Mouse (Mus musculus) embryo, embryonic 10 days (tissue): Measurements from ENCODE around the gene Uqcc1.
"Not testable (repeated sequence)": the region's sequence is repeated elsewhere in the genome, so short reads cannot be mapped to it uniquely, and the experiment has no call there.

ENCODE experiments used
- DNase-seq: peaks from one replicate; pipeline ENCODE4 v3.0.0-alpha.2; 2015; ENCODE audit warnings: low spot score

The Uqcc1 gene

DNA sequence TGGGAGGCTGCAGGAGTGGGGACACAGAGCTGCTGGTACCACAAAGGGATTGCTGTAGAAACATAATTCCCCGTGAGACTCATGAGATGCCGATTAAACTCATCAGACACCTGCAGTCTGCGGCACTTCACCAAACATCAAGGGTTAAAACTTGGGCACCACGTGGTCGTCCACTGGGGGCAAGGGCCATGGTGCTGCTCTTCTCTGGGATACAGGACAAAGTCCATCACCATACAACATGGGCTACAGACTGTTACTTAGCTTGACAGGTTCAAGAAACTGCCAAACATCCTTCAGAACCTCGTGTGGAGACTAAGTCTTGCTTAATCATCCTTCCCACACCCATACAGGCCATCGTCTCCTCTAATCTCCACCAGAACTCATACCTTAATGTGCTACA is 70.0 kb downstream of the Uqcc1 start:
- no peak for DNase-seq

DNA sequence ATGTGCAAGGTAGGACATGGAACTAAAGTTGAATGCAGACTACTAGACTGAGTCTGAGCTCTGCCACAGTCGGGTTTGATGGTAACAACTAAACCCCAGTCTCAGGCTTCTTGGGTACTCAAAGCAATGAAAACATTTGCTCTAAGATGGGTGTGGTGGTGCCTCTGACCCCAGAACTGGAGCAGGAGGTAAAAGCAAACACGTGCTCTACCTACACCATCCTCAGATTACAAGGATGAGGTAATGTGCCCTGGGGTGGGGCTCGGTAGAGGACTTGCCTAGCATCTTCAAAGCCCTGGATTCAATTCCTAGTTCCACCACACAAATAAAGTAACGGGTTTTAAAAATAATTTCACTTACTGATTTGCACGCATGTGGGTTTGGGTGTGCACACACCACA is 77.6 kb downstream of the Uqcc1 start:
- DNase-seq: no peak

DNA sequence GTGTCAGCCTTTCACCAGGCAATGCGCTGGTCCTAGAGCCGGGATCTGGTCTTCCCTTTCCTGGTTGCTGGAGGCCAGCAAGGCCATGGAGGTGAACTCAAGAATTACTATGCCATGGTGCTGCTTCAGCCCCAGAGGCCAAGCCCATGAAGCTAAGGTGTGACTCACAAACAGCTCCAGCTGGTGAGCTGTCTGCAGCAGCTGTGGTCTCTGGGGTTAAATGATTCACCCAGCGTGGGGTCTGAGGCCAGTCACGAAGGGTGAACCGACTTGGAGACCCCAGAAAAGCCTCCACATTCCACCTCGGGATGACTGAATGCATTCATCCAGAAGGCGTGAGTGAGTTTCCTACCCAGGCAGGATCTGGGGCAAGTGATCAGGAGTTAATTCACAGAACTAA is 80.0 kb downstream of the Uqcc1 start:
- DNase-seq: no peak

DNA sequence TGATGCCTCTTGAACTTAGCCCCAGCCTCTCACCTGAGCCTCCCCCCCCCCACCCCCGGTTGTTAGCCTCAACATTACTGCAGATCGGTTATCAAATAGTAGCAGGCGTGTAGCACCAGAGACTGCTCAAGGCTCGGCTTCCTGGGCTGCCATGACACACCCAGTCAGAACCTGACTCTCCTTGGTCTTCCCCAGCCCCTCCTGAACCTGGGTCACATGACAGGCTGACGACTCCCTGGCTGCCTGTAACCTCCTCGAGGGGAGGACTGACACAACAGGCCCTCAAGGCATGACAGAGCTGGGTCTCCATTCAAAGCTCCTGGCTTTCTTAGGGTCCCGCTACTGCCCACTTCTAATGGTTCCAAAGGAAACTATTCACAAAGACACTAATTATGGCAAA is 80.6 kb downstream of the Uqcc1 start:
- DNase-seq: no peak

DNA sequence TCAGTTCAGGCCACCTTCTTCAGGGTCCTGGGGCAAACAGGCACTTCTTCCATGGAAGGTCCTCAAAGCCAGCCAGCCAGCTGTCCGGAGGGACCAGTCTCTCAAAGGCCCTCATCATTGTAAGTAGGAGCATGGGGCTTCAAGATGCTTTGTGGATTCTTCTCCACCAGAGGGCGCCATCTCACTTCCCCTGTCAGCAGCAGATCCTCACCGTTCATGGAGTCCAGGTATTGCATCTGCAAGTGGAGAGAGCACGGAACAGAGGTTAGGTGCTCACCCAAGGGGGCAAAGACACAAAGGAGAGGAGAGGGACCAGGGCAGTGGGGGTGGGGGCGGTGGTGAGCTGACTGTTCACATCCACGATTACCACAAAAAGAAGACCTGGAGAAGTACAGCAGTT is 81.8 kb downstream of the Uqcc1 start:
- DNase-seq: peak; percentile 87

DNA sequence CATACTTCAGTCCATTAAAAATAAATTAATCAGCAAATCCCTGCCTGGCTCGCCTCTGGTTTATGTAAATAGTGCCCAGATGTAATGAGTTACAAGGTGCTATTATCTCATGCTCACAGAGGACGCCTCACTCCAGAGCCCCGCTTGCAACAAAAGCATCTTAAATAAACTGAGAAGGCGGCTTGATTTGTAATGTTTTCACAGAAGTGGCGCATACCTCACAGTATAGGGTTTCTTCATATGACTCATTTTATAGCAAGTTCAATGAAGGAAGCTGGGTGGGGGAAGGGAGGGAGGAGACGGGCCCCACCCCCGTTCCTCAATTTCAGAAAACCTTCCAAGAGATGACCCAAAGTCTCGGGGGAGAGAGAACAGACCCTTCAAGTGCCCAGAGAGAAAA is 83.2 kb downstream of the Uqcc1 start:
- no peak for DNase-seq

DNA sequence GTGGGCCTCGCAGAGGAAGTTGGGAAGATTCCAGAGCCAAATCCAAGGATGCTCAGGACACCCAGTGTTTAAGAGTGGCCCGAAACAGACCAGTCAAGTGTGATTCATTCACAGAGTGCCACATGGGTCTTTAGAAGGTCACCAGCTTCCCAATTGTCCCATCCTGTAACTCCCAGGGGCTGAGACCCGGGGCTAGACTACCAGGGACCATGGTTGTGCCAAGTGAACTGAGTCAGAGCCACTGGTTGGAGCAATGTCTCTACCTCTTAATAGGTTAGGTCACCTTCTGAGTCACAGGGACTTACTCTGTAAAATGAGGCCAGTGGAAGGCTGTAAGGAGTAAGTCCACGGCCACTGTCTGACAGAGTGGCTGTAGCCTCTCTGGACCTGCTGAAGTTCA is 91.1 kb downstream of the Uqcc1 start:
- no peak for DNase-seq

DNA sequence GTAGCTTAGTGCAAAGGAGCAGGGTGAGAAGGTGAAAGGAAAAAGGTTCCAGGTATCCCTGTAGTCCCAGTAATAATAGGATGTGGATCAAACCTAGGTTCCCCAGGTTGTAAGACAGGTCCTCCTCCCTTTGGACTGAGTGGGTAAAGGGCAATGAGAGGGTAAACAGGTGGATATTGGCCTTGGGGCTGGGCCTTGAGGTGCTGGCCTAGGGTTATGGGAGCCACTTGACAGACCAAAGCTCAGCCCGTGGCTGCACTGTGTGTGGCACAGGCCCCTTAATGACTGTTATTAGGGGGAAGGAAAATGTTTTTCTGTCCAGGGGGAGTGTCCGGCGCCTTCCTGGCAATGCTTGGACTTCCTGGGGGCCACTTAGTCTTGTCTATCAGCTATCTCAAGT is 92.1 kb downstream of the Uqcc1 start:
- no peak for DNase-seq

DNA sequence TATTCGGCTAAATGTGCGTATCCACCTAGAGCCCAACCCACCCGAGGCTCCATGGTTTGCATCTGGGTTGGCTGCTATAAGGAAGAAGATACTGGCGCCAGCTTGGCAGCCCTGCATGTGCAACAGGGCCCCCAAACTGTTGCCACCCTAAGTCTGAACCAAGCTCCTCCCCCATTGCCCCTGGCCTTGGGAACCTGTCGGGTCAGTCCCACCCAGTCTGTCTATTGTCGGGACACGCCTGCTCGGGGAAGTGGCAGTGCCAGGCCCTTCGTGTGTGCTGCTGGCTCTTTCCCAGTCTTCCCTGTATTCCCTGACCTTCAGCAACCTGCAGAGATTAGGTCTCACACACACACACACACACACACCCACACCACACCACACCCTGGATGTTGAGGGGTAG is 95.4 kb downstream of the Uqcc1 start, which contains the start of gene Fam83c:
Gene Fam83c (minus strand): TSS at position 123 of the 400 bp plus-strand sequence.
- DNase-seq: no peak

DNA sequence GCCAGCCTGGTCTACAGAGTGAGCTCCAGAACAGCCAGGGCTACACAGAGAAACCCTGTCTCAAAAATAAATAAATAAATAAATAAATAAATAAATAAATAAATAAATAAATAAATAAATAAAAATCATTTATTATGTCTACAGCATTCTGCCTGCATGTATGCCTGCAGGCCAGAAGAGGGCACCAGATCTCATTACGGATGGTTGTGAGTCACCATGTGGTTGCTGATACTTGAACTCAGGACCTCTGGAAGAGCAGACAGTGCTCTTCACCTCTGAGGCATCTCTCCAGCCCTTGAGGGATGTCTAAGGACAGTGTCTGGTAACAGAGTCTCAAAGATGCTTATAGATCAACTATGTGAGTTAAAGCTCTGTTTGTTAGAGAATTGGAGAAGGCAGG is 98.0 kb downstream of the Uqcc1 start:
- not testable (repeated sequence) for DNase-seq

DNA sequence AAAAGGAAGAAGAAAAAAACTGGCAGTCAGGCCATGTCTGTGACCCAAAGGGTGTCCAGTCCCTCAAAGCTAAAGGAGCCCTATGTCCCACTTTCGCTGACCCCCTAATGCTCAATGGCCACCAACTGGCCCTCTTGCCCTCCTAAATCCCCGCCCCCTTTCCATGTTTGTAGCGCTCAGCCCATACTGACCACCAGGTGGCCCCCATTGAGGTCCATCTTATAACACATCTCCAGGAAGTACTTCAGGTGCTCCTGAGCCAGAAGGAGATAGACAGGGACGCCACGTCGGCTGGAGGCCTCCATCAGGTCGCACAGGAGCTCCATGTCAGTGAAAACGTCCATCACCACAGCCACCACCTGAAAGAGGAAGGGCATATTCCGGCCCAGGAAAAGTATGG is 98.8 kb downstream of the Uqcc1 start:
- peak; percentile 30 for DNase-seq

DNA sequence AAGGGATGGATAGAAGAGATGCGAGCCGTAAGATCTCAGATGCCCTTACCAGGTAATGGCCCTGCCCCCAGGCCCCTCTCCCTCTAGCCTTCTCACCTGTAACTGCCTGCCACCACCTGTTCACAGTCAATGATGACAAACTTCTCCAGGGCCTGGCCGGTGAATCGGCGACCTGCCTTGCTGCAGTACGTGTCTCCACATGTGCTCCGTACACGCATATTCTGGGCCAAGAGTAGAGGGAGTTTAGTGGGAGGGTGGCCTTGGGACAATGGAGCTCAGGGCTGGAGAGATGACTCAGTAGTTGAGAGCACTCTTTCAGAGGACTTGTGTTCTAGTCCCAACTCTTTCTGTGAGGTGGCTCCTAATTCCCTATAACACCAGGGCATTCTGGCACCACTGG is 99.3 kb downstream of the Uqcc1 start:
- DNase-seq: no peak

DNA sequence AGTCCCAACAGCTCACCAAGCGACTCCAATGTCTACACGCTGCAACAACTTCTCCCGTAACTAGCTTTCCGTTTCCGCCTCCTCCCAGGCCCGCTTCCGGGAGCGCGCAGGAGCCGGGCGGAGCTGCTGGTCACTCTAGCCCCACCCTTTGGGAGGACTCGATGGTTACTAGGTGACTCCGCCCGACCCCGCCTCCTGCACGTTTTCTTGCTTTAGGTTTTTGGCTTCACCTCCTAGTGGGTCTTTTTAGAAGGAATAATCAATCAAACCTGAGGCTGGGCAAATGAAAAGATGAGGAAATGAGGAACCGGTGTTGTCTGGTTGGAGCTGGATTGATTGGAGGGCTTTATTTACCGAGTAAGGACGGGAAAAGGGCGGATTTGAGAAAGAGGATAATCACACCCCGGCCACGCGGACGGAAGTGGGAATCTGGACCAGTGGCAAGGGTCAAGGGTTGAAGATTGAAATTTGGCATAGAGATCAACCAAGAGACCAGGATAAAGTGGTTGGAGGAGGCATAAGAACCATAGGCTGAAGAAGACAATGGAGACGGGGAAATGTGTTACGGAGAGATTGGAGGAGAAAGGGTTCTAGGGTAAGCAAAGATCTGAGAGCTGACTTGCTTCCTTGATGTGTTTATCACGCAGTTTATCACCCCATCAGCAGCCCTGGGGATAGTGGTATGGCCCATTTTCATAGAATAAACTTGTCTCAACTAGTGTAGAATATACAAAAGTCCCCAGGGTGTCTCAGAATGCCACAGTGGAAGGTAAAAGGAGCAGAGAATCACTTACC is 103.3 kb downstream of the Uqcc1 start, which contains the start of gene Eif6:
Gene Eif6 (minus strand): TSS at position 296 of the 795 bp plus-strand sequence.
- DNase-seq: peak; percentile 96

DNA sequence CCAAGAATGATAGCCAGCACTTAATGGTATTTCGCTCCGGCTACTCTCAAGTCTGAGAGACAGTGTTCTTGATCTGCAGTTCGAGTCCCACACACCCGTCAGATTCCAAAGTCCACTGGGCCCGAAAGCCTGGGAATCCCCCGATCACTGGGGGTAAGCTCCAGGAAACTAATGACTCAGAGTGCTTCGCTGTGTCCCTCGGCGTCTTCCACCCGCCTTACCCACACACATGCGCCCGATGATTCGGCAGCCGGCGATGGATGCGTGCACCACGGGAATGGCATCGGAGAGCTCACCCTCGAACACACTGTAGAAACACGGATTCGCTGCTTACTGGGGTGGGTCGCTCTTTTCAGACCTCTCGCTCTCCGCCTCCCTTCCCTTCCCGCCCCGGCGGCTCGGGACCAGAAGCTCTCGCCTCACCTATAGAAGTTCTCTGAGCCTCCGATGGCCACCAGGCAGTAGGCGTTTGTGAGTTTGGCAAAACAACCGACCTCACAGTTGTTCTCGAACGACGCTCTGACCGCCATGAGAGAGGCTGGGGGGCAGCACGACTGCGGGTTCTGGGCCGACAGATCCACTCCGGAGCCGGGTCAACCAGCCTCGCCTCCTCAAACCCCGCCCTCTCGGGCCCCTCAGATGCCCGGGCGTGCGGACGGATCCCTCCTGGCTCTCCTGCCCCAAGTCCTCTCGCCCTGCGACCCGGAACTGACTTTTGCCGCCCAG is 104.0 kb downstream of the Uqcc1 start:
- DNase-seq: peak; percentile 20

DNA sequence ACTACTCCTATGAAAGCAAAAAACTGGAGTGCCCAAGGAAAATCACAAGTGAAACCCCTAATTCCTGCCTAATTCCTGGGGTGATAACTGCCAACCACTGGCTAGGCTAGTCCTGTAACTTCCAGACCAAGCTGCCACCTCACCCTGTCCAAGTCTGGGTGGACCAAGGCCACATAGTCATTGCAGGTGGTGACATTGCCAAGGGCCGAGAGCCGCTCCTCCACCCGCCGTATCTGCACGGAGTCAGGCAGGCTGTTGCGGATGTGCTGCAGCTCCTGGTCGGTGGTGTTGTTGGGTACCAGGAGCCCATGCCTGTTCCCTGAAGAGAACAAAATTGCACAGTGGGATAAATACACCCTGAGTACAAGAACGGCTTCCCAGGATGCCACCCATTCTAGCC is 106.4 kb downstream of the Uqcc1 start:
- DNase-seq: no peak

DNA sequence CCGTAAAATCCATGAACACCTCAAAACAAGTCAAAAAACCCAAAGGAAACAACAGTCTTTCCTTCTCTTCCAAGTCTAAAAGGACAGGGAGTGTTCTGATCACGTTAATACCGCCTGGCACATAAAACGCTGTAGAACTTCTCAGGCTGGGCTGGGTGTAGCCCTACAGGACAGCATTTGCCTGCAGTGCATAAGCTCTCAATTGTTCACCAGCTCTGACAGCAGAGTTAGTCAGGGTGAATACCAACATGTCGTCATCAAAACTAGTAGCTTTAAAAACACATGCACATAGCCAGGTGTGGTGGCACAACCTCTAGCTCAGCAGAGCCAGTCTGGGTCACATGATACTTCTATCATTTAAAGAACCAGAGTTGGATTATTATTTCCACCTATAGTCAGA is 109.3 kb downstream of the Uqcc1 start:
- DNase-seq: no peak

DNA sequence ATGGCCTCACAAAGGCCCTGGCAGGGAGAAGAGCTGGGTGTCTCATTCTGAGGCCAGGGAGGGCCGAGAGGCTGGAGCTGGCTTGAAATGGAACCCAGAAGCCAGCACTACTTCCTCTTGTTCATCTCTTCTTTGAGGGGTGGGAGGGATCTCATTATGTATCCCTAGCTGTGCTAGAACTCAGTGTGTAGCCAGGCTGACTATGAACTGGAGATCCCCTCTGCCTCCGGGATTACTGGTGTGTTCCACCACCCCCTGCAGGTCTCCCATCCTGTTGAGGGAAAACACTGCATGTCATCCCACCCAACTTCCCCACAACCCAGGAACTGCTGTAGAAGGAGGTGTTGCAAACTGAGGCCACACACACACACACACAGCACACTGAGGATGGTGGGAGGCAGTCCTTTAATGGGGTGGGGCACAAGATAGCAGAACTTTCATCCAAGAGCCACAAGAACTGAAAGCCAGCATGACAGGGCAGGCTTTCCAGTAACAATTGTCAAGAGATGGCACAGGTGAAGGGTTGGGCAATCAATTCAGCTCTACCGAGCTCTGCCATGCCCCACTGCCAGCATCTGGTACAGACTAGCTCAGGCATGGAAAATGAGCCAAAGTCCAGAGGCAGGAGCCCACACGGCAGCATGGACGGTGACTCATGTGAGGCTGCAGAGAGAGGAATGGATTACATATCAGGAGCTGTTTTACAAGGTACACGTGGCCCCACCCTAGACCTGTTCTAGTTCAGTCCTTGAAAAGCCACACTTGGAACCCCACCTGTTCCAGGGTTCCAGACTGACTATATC is 110.5 kb downstream of the Uqcc1 start:
- no peak for DNase-seq

DNA sequence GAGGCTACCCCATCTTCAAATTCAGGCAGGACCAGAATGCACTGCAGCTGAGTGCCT is 110.9 kb downstream of the Uqcc1 start, which contains the start of gene BC029722:
Gene BC029722 (minus strand): TSS at position 35 of the 57 bp plus-strand sequence.
- no peak for DNase-seq

DNA sequence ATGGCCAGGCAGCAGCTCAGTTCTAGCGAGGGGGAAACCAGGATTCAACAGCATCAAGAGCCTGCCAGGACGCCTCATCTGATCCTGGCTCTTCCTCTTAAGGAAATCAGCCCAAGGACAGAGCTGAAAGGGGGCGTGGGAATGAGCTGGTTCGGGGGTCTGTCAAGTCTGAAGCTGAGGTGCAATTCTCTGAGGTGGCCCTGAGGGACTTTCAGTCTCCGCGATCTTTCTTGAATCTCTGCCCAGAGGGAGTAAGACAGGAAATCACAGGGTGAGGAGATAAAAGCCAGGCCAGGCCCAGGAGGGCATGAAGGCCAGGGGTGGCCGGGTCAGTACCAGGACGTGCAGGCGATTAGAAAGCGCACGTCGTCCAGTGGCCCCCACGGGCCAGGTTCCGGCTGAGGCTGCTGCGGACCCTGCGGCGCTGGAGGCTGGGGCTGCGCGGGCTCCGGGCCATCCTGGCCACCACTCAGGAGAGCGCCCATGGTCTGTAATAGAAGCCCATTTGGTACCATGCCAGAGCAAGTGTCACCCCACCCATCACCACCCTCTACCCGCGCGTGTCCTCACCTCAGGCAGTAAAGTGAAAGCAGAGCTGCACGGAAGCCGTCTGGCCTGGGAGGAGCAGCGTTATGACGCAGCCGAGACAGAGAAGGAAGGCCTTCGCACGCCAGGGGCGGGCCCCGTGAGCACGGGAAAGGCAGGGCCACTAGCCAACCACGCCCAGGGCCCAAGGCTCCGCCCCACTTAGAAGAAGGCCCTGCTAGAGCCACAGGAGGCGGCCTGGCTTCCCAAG is 111.3 kb downstream of the Uqcc1 start:
- peak; percentile 96 for DNase-seq

DNA sequence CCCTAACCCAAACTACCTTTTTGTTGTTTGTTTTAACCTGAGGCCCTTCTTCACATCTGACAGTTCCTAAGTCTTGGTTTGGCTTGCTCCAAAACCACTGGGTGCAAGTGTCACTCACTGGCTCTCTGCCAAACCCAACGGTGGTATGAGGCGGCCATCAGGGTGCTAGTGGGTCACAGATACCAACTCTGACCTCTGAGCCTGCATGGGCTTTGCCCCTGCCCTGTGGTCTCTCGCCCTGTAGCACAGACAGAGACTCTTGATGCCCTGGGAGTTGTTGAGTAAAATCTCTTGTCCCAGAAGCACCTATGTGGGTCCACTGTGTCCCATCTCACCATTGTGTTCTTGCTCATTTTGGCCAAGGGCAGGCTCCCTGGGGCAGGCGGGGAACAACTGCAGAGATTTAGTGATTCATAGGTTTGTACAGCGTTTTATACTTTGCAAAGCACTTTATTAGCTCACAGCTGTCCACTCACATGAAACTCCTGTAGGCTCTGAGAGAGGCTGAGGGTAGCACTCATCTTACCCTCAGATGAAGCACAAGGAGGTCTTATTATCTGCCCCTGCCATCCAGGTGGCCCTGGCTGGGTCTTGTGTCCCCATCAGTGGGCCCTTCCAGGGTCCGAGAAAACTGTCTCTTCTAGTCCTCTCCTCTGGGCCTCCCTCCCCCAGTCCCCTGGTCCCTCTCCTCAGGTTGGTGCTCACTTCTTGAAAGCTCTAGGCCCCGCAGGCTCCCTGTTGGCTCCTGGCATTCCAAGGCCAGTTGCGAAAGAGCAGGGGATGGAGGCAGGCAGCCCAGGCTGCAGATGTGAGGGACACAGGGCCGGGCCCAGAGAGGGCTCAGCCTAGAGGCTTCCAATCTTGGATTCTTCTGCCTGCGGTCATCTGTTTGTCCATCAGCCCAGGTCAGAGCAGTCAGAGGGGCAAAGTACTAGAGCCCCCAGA is 112.5 kb downstream of the Uqcc1 start:
- DNase-seq: no peak

DNA sequence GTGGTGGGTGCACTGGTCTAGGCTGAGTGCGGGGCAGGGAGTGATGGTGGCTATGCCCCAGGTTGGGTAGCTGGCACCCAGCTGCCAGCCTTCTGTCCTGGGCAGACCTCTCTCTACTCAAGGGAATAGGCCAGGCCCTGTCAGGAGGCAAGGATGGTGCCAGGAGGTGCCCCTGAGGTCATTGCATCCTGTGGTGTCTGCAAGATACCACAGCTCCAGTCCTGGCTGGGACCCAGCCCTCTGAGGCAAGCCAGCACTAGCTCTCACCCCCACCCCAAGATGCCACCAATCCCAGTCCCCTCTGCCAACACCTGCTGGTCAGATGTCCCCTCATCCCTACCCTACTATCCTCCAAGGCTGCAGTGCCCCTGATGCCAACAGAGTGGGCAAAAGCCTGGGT is 113.9 kb downstream of the Uqcc1 start:
- DNase-seq: no peak
